Mouse (Mus musculus): ENCODE data around the gene Dph5.

Gene Dph5

DNA sequence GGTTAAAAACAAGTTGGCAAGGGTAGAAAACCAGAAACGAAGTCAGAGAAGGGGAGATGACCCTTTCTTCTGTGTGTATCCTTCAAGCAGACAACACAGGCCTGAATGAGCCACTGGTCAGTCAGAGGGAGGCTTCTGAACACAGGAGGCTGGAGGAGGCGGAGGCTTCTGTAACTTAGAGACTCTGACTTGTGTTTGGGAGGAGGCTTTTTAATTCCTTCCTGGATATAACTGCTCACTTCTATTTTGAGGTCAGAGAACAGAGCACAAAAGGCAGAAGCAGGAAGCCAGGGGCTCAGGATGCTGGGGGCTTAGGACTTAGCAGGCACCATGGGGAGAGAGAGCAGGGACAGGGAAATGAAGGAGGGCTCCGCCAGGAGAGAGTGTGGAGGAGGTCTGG, 63.6 kb downstream of the Dph5 start:
- peak; percentile 38 for ATAC-seq (ENCODE audit: low TSS enrichment)

DNA sequence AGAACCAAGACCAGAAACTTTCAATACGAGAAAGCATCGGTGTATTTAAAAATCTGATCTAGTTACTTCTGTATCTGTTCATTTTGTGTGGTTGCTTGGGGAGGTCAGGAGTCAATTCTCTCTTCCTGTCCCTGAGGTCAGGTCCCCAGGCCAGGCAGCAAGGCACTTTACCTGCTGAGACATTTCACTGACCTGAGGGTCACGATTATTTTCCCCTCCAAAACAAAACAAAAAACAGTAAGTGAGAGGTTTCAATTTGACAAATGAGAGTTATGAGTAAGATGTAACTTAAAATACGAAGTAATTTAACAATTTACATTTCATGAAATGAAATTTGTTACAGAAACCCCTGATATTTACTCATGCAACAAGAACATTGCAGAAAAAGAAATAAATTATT, 64.7 kb downstream of the Dph5 start:
- ATAC-seq (ENCODE audit: low TSS enrichment): no peak

DNA sequence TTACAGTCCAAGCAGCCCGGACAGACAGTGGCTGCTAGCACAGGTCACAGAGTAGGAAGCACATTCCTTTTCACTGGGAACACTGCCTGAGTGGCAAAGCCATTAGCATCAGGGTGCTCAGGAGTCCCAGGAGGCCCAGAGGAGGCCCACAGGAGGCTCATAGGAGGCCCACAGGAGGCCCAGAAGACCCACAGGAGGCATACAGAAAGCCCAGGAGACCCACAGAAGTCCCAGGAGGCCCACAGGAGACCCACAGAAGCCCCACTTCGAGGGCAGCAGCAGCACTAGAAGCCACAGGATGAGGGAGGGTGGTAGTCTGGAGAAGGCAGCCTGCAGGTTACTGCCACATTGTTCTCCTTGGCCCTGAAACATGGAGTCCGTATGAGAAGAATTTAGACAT, 65.5 kb downstream of the Dph5 start:
- 0 out of 2 replicates have a peak, but pooled peaks have one; percentile 3 for ATAC-seq (ENCODE audit: low TSS enrichment)

DNA sequence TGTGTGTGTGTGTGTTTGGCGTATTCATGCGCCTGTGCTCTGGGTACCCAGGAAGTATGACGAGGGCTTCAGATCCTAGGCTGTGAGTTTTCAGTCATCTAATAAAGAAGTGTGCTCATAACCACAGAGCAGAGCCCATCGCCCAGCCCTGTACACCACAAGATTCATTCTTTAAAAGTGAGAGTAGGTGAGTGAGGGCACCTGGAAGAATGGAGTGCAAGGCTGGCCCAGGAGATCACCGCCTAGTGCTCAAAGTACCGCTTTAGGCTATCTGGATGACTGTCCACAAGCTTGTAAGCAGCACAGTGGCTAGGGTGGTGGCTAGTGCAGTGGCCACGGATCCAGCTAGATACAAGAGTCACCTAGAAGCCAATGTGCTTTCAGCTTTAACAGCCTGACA, 69.6 kb downstream of the Dph5 start:
- no peak for ATAC-seq (ENCODE audit: low TSS enrichment)

DNA sequence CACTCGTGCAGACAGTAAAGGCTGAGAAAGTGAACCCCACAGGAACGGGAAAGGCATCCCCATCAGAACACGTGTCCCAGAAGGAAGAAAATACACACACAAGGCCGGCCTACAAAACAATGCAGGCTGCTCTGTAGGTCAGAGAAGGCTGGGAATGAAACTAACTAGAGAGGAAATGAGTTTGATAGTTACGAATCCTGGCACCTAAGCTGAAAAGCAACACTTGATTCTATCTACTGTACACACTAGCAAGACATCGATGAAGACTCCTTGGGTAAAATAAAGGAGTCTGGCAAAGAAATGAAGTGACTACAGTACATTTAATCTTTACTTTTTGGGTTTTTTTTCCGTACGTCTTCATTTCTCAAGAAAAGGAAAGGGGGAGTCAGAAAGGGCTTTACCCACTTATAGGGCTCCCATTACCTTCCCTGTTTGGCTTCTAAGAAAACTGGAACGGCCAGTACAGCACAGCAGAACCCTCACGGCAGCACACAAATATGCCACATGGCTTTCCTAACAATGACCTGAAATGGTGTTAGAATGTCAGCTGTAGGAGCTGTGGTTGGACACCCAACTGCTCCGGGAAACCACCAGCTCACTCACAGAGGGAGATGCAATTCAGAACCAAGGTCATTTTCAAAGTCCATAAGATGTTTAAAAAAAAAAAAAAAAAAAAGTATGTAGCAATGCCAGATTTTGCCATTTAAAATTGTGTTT, 73.8 kb downstream of the Dph5 start:
- no peak for ATAC-seq (ENCODE audit: low TSS enrichment)

DNA sequence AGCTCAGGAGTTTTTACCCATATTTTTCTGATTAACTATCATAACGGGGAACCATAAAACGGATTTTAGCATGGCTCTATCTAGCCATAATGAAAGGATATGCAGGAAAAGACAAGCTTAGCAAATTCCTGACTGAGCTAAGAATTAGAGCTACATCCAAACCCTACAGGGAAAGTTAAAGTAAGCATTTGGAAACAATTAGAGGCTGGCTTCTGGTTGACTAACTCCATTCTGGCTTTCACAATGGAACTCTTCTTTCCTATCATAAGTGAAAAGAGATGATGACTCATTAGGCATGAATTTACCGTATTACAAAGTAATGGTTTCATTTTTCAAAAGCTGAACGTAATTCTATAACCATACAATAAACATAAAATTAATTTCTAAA, 74.4 kb downstream of the Dph5 start:
- no peak for ATAC-seq (ENCODE audit: low TSS enrichment)

DNA sequence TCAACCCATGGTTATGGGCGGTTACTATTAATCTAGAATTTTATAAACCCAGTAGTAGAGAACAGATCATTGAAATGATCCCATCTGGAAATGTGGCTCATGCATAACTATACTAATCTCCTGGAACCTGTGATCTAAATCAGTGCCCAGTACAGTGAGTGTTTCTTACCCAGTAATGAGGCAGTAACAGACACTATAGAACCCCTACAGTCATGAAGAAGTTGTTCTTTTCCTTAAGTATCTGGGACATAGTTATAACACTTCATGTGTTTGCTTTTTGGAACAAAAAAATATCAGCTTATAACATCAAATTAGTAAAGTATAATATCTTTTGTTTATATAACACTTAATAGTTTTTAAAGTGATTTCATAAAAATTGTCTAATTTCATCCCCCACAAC, 76.0 kb downstream of the Dph5 start:
- ATAC-seq (ENCODE audit: low TSS enrichment): no peak

DNA sequence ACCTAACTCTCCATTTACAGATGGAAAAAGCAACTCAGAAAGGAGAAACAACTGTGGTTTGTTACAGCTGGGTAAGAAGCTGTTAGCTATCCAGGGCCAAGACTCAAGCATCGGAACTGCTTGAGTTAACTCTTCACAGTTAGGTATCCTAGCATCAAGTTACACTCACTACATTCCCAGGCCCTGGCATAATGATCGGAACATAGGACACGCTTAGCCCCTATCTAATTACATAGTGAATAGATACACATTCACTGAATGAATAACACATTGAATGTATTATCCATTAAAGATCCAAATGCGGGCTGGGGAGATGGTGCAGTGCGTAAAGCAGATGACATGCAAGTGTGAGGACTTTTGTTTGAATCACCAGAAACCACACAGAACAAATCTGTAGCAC, 76.4 kb downstream of the Dph5 start:
- no peak for ATAC-seq (ENCODE audit: low TSS enrichment)

DNA sequence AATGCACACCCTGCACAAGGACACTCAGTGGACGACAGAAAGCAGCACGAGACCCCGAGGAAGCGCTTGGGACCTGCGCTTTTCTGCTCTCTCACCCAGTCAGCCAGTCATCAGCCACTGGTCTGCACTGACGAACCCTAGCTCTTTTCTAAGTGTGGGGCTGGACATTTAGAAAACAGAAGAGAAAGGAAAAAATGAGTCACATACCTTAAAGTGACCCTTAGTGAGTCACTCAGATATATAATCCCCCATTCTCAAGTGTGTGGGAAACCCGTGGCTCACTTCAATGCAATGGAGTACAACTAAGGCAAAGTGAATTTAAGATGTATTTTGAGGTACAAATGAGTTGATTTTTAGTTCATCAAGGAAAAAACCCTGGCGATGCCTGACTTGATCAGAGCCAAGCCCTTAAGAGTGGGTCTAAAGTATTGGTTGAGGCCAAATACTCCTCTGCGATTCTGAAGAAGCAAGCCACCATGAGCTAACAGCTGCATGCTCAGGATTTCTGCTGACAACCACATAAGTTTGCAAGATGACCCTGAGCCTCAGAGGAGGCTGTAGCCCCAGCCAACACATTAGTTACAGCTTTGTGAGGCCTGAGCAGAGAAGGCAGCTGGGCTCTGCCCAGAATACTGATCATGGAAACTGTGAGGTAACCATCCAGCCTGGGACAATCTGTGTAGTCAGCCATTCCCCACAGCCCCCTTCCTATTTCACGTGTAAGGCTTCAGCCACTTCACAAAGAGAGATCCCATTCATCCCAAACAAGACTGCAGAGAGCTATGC, 81.3 kb downstream of the Dph5 start:
- peak; percentile 59 for ATAC-seq (ENCODE audit: low TSS enrichment)

DNA sequence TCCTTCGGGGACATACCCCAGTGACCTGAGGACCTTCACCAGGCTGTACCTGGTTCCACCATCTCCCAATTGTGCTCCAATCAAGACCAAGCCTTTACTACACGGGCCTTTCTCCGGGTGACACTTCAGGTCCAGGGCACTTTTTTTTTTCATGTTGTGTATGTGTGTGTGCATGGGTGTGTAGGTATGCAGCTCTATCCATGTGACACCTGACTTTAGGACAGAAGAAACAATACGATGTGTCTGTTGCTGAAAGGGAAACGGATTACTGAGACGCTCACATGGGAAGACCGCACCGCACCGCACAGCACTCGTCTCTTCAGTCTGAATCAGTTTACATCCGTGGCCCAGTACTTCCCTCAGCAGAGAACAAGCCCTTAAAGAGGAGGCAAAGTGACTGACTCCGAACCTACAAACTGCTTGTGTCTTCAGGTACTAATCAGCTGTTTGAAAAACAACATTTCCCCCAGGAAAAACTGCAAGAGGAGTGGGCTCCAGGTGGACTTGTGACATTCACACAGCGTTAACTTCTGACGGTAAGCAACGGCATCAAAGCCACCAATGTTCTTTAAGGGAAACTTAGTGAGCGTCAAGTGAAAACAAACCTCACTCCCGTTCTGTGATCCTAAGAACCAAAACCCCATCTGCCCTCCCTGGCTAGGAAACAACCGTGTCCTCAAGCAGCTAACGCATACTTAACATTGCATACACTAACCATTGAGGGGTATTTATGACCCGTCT, 83.6 kb downstream of the Dph5 start:
- no peak for ATAC-seq (ENCODE audit: low TSS enrichment)

DNA sequence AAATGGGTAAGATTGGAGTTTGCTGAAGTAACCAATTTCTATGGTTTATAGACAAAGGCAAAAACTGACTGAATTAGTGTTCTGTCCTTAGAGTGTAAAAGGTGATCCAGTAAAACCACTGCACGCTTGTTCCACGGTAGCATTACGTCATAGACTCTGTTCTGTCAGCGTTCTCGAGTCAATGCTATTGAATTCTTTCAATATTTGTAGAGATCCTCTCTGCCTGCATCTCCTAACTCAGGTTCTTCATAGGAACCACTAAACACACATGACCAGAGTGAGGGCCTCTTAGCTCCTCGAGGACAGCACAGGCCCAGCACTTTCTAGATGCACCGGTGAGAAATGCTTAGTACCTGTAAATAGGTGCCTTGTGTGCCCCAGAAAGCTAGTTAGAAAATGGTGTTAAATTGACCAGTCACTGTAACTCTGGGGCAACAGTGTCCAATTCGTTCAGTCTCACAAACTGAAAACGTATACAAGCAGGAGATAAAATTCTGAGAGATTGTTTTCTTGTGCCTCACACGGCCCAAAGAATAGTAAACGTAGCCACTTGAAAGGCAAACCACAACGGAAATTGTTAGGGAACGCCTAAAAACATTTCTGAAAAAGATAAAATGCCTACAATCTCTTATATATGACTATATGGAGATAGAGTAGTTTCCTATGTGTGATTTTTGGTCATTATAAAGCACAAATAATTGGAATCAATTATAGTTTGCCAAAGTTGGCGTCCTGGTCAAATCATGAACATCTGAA, 84.4 kb downstream of the Dph5 start:
- no peak for ATAC-seq (ENCODE audit: low TSS enrichment)

DNA sequence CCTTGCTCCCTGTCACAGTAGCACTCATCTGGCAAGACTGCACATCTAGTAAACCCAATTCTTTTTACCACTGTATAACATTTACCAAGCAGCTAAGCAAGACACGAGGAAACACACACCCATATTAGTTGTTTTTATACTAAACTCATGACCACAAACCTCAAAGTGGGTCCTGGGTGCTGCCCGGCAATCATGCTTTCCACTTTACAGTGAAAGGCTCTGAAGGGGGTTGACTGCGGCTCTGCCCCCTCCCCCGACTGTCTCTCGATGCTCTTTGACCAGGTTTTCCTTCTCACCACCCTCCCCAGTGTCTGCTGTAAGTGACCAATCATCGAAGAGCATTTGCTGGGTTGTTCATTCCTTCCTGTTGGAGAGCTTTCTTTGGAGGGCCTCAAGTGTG, 86.6 kb downstream of the Dph5 start:
- ATAC-seq (ENCODE audit: low TSS enrichment): no peak

DNA sequence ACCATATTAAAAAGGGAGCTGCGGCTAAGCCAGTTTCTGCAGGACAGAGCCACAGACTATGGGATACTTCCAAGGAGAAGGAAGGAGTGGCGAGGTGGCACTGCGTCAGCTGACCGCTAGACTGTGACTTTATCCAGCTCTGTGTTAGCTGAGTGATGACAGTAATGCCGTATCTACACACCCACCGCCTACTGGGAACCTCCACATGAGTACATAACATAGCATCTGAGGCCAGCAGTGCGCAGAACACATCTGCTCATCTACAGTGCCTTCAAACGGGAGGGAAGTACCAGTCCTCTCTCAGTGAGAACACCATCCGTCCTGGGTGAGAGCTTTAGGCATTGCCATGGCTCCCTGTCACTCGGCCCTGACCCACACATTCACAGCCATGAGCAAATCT, 87.4 kb downstream of the Dph5 start:
- ATAC-seq (ENCODE audit: low TSS enrichment): peak; percentile 34; the same call in 1 of the 2 replicates

DNA sequence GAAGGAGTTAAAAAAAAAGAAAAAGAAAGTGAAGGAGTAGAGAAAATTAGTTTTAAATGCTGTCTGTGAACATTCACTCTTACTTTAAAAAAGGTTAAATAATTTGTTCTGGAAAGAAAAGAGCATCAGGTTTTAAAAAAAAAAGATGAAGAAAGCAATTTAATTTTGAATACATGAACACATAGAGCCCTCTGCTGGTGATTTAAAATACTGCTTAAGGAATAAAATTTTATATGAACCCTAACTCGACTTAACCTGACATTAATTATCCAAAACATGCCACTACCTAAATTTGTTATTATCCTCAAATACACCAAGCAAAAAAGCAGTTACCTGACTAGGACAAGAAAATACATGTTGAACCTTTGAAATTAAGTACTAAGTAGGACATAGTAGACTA, 91.4 kb downstream of the Dph5 start:
- ATAC-seq (ENCODE audit: low TSS enrichment): no peak

DNA sequence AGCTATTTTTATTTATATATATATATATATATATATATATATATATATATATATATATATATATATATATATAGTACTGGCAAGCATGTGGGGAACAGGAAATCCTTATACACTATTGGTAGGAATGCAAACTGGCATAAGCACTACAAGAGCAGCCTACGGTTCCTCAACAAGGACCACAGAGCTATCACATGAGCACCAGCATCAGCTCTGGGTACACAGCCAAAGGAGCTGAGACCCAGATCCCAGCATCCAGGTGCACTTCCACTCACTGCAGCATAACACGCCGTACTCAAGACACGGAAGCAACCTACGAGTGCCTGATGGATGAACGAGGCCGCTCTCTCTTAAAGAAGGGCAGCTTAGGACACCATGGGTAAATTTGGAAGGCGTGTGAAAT, 95.6 kb downstream of the Dph5 start:
- ATAC-seq (ENCODE audit: low TSS enrichment): peak; percentile 66
